Mouse (Mus musculus): Measurements from ENCODE around the gene Ildr1.

Gene Ildr1

GRCm38 (mm10) chr16:36771244-36771643 lies 77.5 kb downstream of the Ildr1 start:
- DNase-seq (ENCODE audit: low spot score in 2 of 2): no peak

- no peak for DNase-seq (ENCODE audit: low spot score in 2 of 2)
Observed at GRCm38 (mm10) chr16:36771703-36772102, 77.9 kb downstream of the Ildr1 start.

- DNase-seq (ENCODE audit: low spot score in 2 of 2): no peak
Observed at GRCm38 (mm10) chr16:36772996-36773395, 79.2 kb downstream of the Ildr1 start.

GRCm38 (mm10) chr16:36775658-36776057 lies 81.9 kb downstream of the Ildr1 start:
- no peak for DNase-seq (ENCODE audit: low spot score in 2 of 2)

Measured in right cerebral cortex, postnatal 36 days (tissue).